Mouse (Mus musculus) CD4-positive naive resting alpha-beta T cell, adult 57 days (primary cell): ENCODE results near the gene Chka. TPM values are rescaled to one million over a fixed set of nuclear protein-coding genes. Genes with fewer than 3 reads are reported as not detected.

Source experiments
- total RNA-seq: library from RNA; stranded (reverse); gene quantifications from one replicate; pipeline ENCODE4 v1.2.4, GENCODE M21; 2023

The Chka gene
- total RNA-seq, result 62.4 TPM

DNA sequence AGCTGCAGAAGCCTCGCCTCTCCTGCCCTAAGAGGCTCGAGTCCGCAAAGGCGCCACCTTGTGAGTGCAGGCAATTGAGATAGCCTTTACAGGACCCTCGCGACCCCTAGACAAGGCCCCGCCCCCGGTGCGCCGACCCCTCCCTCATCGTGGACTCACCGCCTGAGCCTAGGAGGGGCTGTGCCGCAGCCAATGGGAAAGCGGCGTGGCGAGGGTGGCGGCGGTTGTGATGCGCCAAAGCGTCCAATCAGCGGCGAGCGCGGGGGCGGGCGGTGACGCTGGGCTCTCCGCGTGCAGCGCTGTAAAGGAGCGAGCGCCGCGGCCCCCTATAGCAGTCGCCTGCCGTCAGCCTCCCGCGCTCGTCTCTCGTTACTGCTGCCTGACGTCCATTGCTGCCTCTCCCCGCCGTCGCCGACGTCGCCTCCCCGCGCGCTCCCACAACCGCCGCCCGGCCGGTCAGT is at the start of gene Chka:
TSS of gene Chka (plus strand) at position 272 of the 461 bp plus-strand sequence.

DNA sequence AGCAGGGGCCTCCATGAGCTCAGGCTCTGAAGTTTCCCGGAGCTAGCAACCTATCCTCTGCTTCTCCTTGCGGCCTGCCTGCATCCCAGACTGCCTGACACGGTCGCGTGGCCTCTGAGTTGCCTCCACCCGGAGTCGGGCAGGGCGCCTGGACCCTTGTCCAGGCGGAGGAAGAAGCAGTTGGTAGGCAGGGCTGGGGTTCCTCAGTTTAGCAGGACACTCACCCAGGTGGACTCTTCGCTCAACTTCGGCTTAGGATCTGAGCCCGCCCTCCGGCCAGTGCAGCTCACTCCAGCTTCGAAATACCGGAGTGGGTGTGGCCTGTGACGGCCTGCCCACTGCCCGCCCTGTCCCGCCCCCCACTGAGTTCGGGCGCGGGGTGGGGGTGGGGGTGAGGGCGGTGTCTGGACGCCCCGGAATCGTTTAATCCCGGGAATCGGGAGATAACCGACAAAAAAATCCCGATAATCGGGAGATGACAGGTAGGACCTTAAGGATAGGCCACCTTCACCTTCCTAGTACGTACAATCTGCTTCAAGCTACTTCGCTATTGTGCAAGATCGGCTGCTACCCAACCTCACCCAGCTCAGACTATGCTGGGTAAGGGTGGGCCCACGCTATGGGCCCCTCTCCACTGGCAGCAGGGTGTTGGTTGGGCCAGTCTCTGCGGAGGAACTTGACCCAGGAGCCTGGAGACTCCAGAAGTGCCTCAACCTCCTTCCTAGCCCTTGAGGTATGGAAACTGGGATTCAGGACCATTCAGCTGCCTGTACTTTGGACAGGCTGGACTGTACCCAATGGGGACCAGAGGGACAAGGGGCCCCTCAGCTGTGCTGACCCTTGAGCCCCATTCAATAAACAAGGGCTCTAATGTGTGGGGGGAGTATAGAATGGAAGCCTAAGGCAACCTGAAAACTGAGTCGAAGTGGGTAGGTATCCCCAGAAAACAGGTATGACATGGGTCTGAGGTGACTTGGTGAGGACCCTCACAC is 55.5 kb downstream of the Chka start, which contains the start of gene Tcirg1:
TSS of gene Tcirg1 (minus strand) at position 339 of the 992 bp plus-strand sequence.

DNA sequence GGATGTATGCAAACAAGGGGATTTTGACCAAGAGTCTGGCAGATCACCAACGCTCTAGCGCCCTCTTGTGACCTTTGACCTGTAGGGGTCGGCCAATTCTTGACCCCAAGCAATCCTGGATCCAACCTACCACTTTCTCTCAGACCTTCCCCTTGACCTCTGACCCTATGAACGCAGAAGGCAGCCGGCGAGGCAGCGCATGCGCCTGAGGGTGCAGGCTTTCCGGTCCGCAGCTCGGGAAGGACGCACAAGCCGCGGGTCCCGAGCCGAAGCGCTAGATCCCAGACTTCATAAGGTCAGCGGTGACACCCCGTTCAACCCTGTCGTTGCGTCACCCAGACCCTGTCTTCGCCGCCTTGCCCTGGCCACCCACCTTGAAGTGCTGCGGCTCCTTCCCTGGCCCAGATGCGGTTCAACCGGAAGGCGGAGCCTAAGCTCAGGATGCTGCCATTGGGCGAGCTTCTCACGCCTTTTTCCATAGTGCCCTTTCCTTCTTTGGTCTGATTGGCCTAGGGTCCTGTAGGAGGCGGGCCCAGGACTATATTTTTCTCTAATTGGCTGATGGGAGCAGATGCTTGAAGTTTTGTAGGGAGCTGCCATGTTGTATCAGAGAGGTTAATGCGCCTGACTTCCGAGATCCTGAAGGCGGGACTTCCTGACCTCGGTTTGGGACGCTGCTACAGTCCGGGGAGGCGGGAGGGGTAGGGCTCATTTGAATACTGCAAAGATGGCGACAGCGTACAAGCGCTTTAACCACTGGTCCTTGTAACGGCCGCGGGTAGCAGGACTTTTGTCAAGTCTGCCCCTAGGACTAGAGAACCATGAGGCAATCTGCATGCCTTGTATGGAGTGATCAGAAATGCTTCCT is 61.0 kb downstream of the Chka start, which contains the start of gene Ndufs8:
TSS of gene Ndufs8 (minus strand) at position 438 of the 868 bp plus-strand sequence.

DNA sequence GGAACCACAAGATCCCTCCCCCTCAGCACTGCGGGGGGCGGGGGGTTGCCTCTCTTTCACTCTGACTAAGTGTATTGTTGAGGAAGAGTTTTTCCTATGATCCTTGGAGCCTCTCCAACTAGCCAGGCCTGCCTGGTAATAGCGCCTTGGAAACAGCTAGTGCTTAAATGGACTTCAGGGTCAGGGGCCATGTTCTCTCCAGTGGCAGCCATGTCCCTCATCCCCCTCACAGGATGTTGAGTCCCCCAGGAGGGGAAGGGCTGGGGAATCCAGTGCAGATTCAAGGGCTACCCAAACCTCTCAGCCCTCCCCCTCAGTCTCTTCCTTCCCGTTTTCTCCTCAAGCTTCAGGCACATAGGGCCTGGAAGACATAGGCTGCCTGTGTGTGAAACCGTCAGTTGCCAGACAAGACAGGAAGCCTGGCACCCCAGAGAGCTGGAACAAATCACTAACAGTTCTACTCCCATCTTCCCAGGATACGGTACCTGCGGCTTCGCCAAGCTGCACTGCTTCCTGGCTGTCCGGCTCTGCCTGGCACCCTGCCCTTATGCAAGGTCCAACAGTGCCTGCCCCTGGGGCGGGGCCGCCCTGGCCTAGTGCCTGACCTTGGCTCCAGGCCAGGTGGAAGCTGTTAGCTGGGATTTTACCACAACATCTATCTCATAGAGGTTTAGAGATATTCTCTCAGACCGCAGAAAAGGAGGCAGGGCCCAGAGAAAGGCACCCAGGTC is 77.8 kb downstream of the Chka start, which contains the start of gene Aldh3b1:
TSS of gene Aldh3b1 (minus strand) at position 598 of the 731 bp plus-strand sequence.

DNA sequence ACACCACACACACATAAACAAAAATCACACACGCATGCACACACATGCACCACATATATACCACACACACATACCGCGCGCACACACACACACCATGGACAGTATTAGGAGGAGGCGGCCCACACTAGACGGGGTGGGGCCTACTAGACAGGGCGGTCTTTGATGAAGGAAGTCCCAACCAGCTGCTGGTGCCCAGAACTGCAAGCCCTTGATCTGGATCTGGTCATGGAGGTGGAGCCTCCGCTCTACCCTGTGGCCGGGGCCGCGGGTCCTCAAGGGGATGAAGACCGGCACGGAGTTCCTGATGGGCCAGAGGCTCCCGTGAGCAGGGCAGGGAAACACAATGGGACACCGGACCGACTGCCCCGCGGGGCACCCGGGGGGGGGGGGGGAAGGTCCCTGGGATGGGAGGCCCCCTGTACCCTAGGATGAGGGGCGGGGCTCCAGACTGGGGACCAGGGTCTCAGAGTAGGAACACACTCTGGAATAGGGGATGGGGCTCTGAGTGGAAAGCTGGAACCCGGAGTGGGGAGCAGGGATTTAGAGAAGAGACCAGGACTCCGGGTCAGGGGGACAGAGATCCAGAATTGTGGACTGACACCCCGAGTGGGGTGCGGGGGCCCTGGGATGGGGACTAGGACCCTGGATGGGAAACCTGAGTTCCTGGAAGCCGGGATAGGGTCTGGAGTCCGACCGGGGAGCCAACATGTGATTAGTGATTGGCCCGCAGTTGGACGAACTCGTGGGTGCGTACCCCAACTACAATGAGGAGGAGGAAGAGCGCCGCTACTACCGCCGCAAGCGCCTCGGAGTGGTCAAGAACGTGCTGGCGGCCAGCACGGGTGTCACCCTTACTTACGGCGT is 83.7 kb downstream of the Chka start, which contains the start of gene Unc93b1:
TSS of gene Unc93b1 (plus strand) at position 155 of the 864 bp plus-strand sequence.

Other genes with a start within 250 kb of the Chka start
- gene Lrp5, start 165.2 kb upstream of the Chka start, total RNA-seq, result 8.2 TPM
- 6.4 TPM for gene 1810055G02Rik, start 143.5 kb upstream of the Chka start, total RNA-seq
- gene Kmt5b, start 84.4 kb upstream of the Chka start, total RNA-seq, result 169 TPM
- gene Tcirg1, start 55.4 kb downstream of the Chka start, total RNA-seq, result 58.1 TPM
- gene Ndufs8, start 61.0 kb downstream of the Chka start, total RNA-seq, result 53.0 TPM
- gene Aldh3b1, start 78.0 kb downstream of the Chka start, total RNA-seq, result 0.86 TPM
- 27.8 TPM for gene Unc93b1, start 83.4 kb downstream of the Chka start, total RNA-seq
- not detected for gene Aldh3b3, start 106.9 kb downstream of the Chka start, total RNA-seq
- not detected for gene Aldh3b2, start 120.6 kb downstream of the Chka start, total RNA-seq
- gene Acy3, start 134.8 kb downstream of the Chka start, total RNA-seq, result not detected
- gene Tbx10, start 141.0 kb downstream of the Chka start, total RNA-seq, result not detected
- gene Nudt8, start 148.8 kb downstream of the Chka start, total RNA-seq, result 9.0 TPM
- 1.7 TPM for gene Gm49405, start 148.9 kb downstream of the Chka start, total RNA-seq
- gene Doc2g, start 151.5 kb downstream of the Chka start, total RNA-seq, result 3.0 TPM
- gene Ndufv1, start 161.0 kb downstream of the Chka start, total RNA-seq, result 85.1 TPM
- 196 TPM for gene Gstp1, start 186.2 kb downstream of the Chka start, total RNA-seq
- gene Gstp2, start 194.2 kb downstream of the Chka start, total RNA-seq, result 21.0 TPM
- gene Gstp3, start 207.8 kb downstream of the Chka start, total RNA-seq, result 32.9 TPM
- gene Cabp2, start 229.8 kb downstream of the Chka start, total RNA-seq, result not detected
- 186 TPM for gene Cdk2ap2, start 245.4 kb downstream of the Chka start, total RNA-seq
- gene Pitpnm1, start 248.2 kb downstream of the Chka start, total RNA-seq, result 314 TPM